Mouse (Mus musculus) liver, adult 2 months (tissue): ENCODE data around the gene Ppp1r1c.

Experiments
- CTCF ChIP-seq: fragments of 200-500 bp; IDR thresholded peaks from 2 replicates; pipeline ENCODE4 v1.5.1; 2011; ENCODE audit warnings: low read depth, low read length, control low read depth
- POLR2A ChIP-seq: fragments of 200-500 bp; IDR thresholded peaks from 2 replicates; pipeline ENCODE4 v1.6.1; 2011; ENCODE audit warnings: low read length, control low read depth; ENCODE audit not compliant: insufficient read depth; ENCODE audit errors: extremely low read depth

DNA sequence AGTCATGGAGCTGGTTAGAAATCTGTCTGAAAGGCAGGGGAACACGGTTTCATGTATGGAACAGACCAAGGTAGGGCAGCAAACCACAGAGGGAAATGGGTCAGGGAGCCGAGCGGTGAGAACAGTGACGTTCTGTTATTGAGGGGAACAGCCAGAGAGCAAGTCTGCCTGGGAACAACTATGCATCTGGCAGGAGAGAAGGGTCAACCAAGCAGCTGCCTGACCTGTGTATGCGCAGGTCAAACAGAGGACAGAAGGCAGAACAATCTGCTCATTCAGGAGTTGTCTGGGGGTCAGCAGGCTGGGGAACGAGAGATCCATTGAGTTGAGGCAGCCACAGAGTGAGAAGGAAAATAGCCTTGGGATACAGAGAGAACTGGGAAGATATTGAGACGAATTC, 91.0 kb downstream of the Ppp1r1c start:
- TF ChIP-seq POLR2A (no peak), CTCF (no peak)
